Mouse (Mus musculus): ENCODE measurements around the gene Magi2. TPM values are rescaled to one million over a fixed set of nuclear protein-coding genes. Genes with fewer than 3 reads are reported as not detected.

Magi2 gene
- polyA plus RNA-seq, 1 experiment from 2014 or later, result 6.5 TPM

GRCm38 (mm10) chr5:19633976-19634375, 407.1 kb downstream of the Magi2 start:
- no peaks in the 10 kb centered on the region for H3K36me3 ChIP-seq (replicated peaks)
- no peaks in the 10 kb centered on the region for H3K9me3 ChIP-seq
- 91% methylated on average over 1 of the region's 1 CpGs for WGBS
- H3K27me3 ChIP-seq (replicated peaks; ENCODE audit: low read depth, poor library complexity, severe bottlenecking), result no peaks in the 10 kb centered on the region
- no peaks in the 10 kb centered on the region for H3K4me1 ChIP-seq
- no peak overlapping the region for H3K4me3 ChIP-seq
- no peak for DNase-seq (ENCODE audit: low spot score)
- H3K27ac ChIP-seq (replicated peaks), result no peak overlapping the region

DNA sequence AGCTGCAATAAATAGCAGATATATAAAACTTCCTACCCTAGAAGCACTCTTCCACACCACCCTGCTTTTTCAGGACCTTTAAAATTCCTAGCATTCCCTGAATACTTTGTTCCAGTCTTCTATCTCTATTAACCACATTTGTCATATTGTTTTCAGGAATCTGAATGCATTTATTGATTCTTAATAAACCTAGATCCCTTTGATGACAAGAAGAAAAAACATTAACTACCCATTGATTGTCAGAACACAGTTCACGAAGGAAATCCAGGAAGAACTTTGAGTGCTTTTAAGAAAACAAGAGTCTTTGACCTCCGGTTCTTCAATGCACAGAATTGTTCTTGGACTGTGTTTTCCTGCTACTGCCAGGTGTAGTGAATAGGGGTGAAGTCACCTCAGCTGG, 411.0 kb downstream of the Magi2 start:
- H3K4me1 ChIP-seq, result no peaks in the 10 kb centered on the region
- no peak for DNase-seq (ENCODE audit: low spot score)
- H3K27ac ChIP-seq (replicated peaks), result no peak overlapping the region
- 57% methylated on average over 2 of the region's 2 CpGs for WGBS
- no peak overlapping the region for H3K4me3 ChIP-seq
- no peaks in the 10 kb centered on the region for H3K27me3 ChIP-seq (replicated peaks; ENCODE audit: low read depth, poor library complexity, severe bottlenecking)
- no peaks in the 10 kb centered on the region for H3K36me3 ChIP-seq (replicated peaks)
- no peaks in the 10 kb centered on the region for H3K9me3 ChIP-seq

GRCm38 (mm10) chr5:19655986-19656385, 429.1 kb downstream of the Magi2 start:
- H3K4me3 ChIP-seq, result no peak overlapping the region
- H3K9me3 ChIP-seq, result no peaks in the 10 kb centered on the region
- 85% methylated on average over 1 of the region's 1 CpGs for WGBS
- H3K36me3 ChIP-seq (replicated peaks), result no peaks in the 10 kb centered on the region
- H3K27me3 ChIP-seq (replicated peaks; ENCODE audit: low read depth, poor library complexity, severe bottlenecking), result no peaks in the 10 kb centered on the region
- no peak overlapping the region for H3K27ac ChIP-seq (replicated peaks)
- DNase-seq (ENCODE audit: low spot score), result no peak
- no peaks in the 10 kb centered on the region for H3K4me1 ChIP-seq

GRCm38 (mm10) chr5:19666416-19666815, 439.6 kb downstream of the Magi2 start:
- H3K4me1 ChIP-seq, result no peaks in the 10 kb centered on the region
- no peaks in the 10 kb centered on the region for H3K27me3 ChIP-seq (replicated peaks; ENCODE audit: low read depth, poor library complexity, severe bottlenecking)
- H3K36me3 ChIP-seq (replicated peaks), result no peaks in the 10 kb centered on the region
- H3K27ac ChIP-seq (replicated peaks), result no peak overlapping the region
- no peak overlapping the region for H3K4me3 ChIP-seq
- no peaks in the 10 kb centered on the region for H3K9me3 ChIP-seq
- WGBS, result 88% methylated on average over 5 of the region's 5 CpGs
- DNase-seq (ENCODE audit: low spot score), result no peak

DNA sequence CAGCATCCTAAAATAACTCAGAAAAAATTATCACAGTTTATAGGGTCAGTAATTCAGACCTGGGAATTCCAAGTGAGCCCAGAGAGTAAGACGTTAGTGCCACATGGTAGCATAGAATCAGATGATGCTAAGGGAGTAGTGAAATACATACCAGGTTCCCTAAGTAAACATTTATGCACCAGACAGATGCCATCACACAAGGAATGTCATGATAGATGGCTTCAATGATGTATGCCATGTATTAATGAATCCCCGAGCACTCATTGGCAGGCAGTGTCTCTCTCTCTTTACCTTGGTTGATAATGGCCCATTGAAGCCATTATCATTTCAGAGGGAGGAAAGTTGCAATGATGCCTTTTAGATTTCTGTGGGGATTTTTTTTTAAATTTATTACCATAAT, 490.5 kb downstream of the Magi2 start:
- no peaks in the 10 kb centered on the region for H3K27me3 ChIP-seq (replicated peaks; ENCODE audit: low read depth, poor library complexity, severe bottlenecking)
- H3K4me1 ChIP-seq, result no peaks in the 10 kb centered on the region
- WGBS, result 84% methylated on average over 2 of the region's 2 CpGs
- H3K4me3 ChIP-seq, result no peak overlapping the region
- H3K36me3 ChIP-seq (replicated peaks), result no peaks in the 10 kb centered on the region
- DNase-seq (ENCODE audit: low spot score), result no peak
- H3K9me3 ChIP-seq, result no peaks in the 10 kb centered on the region
- H3K27ac ChIP-seq (replicated peaks), result no peak overlapping the region

- no peak for DNase-seq (ENCODE audit: low spot score)
- no peak overlapping the region for H3K4me3 ChIP-seq
- H3K9me3 ChIP-seq, result no peaks in the 10 kb centered on the region
- no peaks in the 10 kb centered on the region for H3K27me3 ChIP-seq (replicated peaks; ENCODE audit: low read depth, poor library complexity, severe bottlenecking)
- H3K27ac ChIP-seq (replicated peaks), result no peak overlapping the region
- no peaks in the 10 kb centered on the region for H3K36me3 ChIP-seq (replicated peaks)
- H3K4me1 ChIP-seq, result no peaks in the 10 kb centered on the region
Measured at GRCm38 (mm10) chr5:19726277-19726676, 499.4 kb downstream of the Magi2 start.

DNA sequence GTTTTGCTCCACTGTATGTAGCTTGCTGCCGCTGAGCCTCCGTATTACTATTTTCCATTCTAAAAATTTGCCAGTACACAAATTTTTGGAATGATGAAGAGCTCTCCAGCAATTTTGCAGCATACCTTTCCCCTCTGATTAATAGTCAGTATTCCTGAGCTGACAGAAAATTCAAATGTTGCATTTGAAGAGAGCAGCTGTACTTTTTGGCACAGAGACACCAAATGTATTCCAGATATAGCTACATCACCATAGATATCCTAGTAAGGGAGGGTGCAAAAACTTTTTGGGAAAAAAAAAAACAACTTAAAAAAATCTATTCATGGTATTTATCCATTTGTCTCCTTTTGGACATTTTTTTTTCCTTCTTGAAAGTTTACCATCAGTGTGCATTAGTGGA, 518.5 kb downstream of the Magi2 start:
- peaks cover 13% of the 10 kb centered on the region for H3K4me1 ChIP-seq
- no peaks in the 10 kb centered on the region for H3K9me3 ChIP-seq
- H3K27ac ChIP-seq (replicated peaks), result no peak overlapping the region
- no peaks in the 10 kb centered on the region for H3K36me3 ChIP-seq (replicated peaks)
- no peak for DNase-seq (ENCODE audit: low spot score)
- H3K27me3 ChIP-seq (replicated peaks; ENCODE audit: low read depth, poor library complexity, severe bottlenecking), result no peaks in the 10 kb centered on the region
- 96% methylated on average over 2 of the region's 2 CpGs for WGBS
- H3K4me3 ChIP-seq, result no peak overlapping the region

GRCm38 (mm10) chr5:19745916-19746315, 519.1 kb downstream of the Magi2 start:
- Histone ChIP-seq H3K36me3 (replicated peaks) (no peaks in the 10 kb centered on the region), H3K27me3 (replicated peaks; ENCODE audit: low read depth, poor library complexity, severe bottlenecking) (no peaks in the 10 kb centered on the region), H3K9me3 (no peaks in the 10 kb centered on the region), H3K27ac (replicated peaks) (no peak overlapping the region), H3K4me1 (peaks cover 13% of the 10 kb centered on the region), H3K4me3 (no peak overlapping the region)
- WGBS, result 68% methylated on average over 6 of the region's 6 CpGs
- no peak for DNase-seq (ENCODE audit: low spot score)

GRCm38 (mm10) chr5:19746865-19747514, 520.2 kb downstream of the Magi2 start:
- H3K27ac ChIP-seq (replicated peaks), result no peak overlapping the region
- no peaks in the 10 kb centered on the region for H3K9me3 ChIP-seq
- no peaks in the 10 kb centered on the region for H3K36me3 ChIP-seq (replicated peaks)
- 61% methylated on average over 12 of the region's 12 CpGs for WGBS
- no peak overlapping the region for H3K4me3 ChIP-seq
- no peak for DNase-seq (ENCODE audit: low spot score)
- H3K4me1 ChIP-seq, result peaks cover 13% of the 10 kb centered on the region
- H3K27me3 ChIP-seq (replicated peaks; ENCODE audit: low read depth, poor library complexity, severe bottlenecking), result no peaks in the 10 kb centered on the region

DNA sequence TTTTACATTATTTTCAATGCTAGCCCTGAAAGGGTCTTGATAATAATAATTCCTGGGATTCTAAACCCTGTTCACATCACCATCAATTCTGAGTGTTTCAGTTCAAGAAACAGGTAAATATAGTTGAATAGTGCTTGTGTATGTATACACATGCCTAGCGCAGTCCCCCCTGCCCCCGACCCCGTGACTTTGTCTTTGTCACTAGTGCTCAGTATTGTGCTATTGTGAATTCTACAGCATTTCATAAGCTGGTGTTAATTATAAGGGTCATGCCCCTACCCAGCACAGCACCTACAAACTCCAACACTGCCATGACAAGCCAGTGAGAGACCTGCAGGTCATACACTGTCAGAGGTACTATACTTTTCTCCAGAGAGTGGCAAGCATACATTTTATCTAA, 520.8 kb downstream of the Magi2 start:
- Histone ChIP-seq H3K4me1 (peaks cover 13% of the 10 kb centered on the region), H3K4me3 (no peak overlapping the region), H3K36me3 (replicated peaks) (no peaks in the 10 kb centered on the region), H3K9me3 (no peaks in the 10 kb centered on the region), H3K27me3 (replicated peaks; ENCODE audit: low read depth, poor library complexity, severe bottlenecking) (no peaks in the 10 kb centered on the region), H3K27ac (replicated peaks) (no peak overlapping the region)
- DNase-seq (ENCODE audit: low spot score), result no peak
- 64% methylated on average over 3 of the region's 3 CpGs for WGBS

DNA sequence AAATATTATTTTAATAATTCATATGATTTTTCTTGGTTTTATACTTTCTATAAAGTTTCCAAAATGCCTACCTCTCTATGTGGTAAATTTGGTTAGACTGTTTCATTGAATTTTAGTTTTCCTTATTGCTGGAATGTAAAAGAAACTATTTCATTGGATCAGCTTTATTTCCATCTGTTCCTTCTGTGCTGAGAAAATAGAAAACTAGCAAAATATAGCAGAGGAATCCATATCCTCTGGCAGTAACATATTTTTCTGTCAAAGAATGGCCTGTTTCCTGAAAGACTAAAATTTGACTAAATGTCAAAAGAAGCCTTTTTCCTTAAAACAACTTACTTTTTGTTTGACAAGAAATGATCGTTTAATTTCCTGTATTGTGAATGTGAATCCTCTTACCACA, 552.4 kb downstream of the Magi2 start:
- no peak for DNase-seq (ENCODE audit: low spot score)
- Histone ChIP-seq H3K4me3 (no peak overlapping the region), H3K4me1 (no peaks in the 10 kb centered on the region), H3K27me3 (replicated peaks; ENCODE audit: low read depth, poor library complexity, severe bottlenecking) (no peaks in the 10 kb centered on the region), H3K27ac (replicated peaks) (no peak overlapping the region), H3K36me3 (replicated peaks) (no peaks in the 10 kb centered on the region), H3K9me3 (no peaks in the 10 kb centered on the region)
- WGBS, result 96% methylated on average over 1 of the region's 1 CpGs

DNA sequence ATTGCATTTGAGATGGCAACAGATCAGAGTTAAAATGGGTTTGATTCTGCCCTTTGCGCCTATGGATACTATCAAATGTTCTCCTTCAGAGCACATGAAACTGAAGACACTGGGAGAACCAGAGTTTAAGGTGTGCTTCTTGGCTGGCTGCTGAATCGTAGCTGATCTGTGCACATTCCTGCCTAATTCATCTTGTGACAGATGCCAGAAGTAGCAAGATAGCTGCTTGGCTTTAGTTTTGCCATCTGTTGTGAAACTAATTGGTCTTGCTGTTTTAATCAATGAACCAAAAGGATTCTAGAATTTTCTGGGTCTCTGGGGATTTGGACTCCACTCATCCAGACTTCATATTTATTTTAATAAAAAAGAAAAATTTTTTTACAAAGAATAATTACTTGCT, 553.2 kb downstream of the Magi2 start:
- no peaks in the 10 kb centered on the region for H3K36me3 ChIP-seq (replicated peaks)

GRCm38 (mm10) chr5:19785320-19785719, 558.5 kb downstream of the Magi2 start:
- no peaks in the 10 kb centered on the region for H3K4me1 ChIP-seq
- DNase-seq (ENCODE audit: low spot score), result no peak
- no peaks in the 10 kb centered on the region for H3K9me3 ChIP-seq
- H3K4me3 ChIP-seq, result no peak overlapping the region
- H3K36me3 ChIP-seq (replicated peaks), result no peaks in the 10 kb centered on the region
- H3K27ac ChIP-seq (replicated peaks), result no peak overlapping the region
- H3K27me3 ChIP-seq (replicated peaks; ENCODE audit: low read depth, poor library complexity, severe bottlenecking), result no peaks in the 10 kb centered on the region

More for the DNA sequence above, 553.2 kb downstream of the Magi2 start:
- Histone ChIP-seq H3K27ac (replicated peaks) (no peak overlapping the region), H3K4me3 (no peak overlapping the region), H3K27me3 (replicated peaks; ENCODE audit: low read depth, poor library complexity, severe bottlenecking) (no peaks in the 10 kb centered on the region), H3K4me1 (no peaks in the 10 kb centered on the region), H3K9me3 (no peaks in the 10 kb centered on the region)
- no peak for DNase-seq (ENCODE audit: low spot score)
- WGBS, result 78% methylated on average over 2 of the region's 2 CpGs

Measured in embryonic facial prominence, embryonic 10.5 days (tissue).